20 mouse cellular contexts compared by ENCODE assay signal in the genomic region with DNA sequence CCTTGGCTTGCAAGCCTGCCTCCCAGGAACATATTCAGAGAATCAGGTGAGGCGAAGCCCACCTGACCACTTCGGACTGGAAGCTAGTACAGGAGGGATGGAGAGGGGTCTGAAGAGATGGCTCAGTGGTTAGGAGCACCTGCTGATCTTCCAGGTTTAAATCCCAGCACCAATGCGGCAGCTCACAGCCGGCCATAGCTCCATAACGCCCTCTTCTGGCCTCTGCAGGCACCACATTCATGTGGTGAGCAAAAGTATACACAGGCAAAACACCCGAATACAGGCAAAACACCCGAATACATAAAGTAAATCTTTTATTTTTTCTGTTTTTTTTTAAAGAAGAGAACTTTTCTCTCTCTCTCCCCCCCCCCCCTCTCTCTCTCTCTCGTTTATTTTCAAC. TPM values are rescaled to one million over a fixed set of nuclear protein-coding genes. Genes with fewer than 3 reads are reported as not detected.
DNase-seq lines count a peak whose midpoint lies in the region; ATAC-seq and TF ChIP-seq lines count a peak whose summit lies in the region.
"Had no signal": no experiment of that assay in that cellular context is flagged by ENCODE, and none has a peak within 500 bp of the region (broad histone marks: within the 10 kb centered on the region; RNA-seq: fewer than 3 reads in every experiment).

No protein-coding gene starts in this region.

- no peak for ATAC-seq in intestine, postnatal 0 days
- no peak for ATAC-seq in intestine, embryonic 16.5 days

- H3K4me1 ChIP-seq in intestine, postnatal 0 days (replicated peaks; ENCODE audit: control insufficient read depth, insufficient read depth, low read length), result no peaks in the 10 kb centered on the region
- peaks cover 11% of the 10 kb centered on the region; the same call in 1 of the 2 replicates for H3K4me1 ChIP-seq in intestine, embryonic 16.5 days (ENCODE audit: control insufficient read depth, insufficient read depth, low read length)
- peaks cover 9% of the 10 kb centered on the region for H3K4me1 ChIP-seq in testis, adult 2 months (ENCODE audit: control insufficient read depth, insufficient read depth, low read length)

- no peaks in the 10 kb centered on the region for H3K36me3 ChIP-seq in intestine, postnatal 0 days (ENCODE audit: control insufficient read depth, insufficient read depth)
- H3K36me3 ChIP-seq in intestine, embryonic 16.5 days (ENCODE audit: control insufficient read depth, insufficient read depth, low read length), result no peaks in the 10 kb centered on the region
- no peaks in the 10 kb centered on the region for H3K36me3 ChIP-seq in testis, adult 2 months (ENCODE audit: control insufficient read depth, insufficient read depth, low read length)
- H3K36me3 ChIP-seq: embryonic facial prominence, embryonic 13.5 days; hindbrain, embryonic 15.5 days; kidney, embryonic 15.5 days; limb, embryonic 13.5 days; liver, embryonic 15.5 days; midbrain, embryonic 13.5 days; neural tube, embryonic 12.5 days had no signal

- no peak overlapping the region for H3K27ac ChIP-seq in intestine, postnatal 0 days (ENCODE audit: low read depth, low read length)
- no peak overlapping the region for H3K27ac ChIP-seq in intestine, embryonic 16.5 days (ENCODE audit: low read length)
- no peak overlapping the region for H3K27ac ChIP-seq in testis, adult 2 months (ENCODE audit: control insufficient read depth, insufficient read depth, low read depth, low read length)
- H3K27ac ChIP-seq: embryonic facial prominence, embryonic 13.5 days; hindbrain, embryonic 15.5 days; kidney, embryonic 15.5 days; limb, embryonic 13.5 days; liver, embryonic 15.5 days; midbrain, embryonic 13.5 days; neural tube, embryonic 12.5 days had no signal

- H3K9ac ChIP-seq in intestine, postnatal 0 days (ENCODE audit: low read depth, low read length), result no peak overlapping the region
- H3K9ac ChIP-seq in intestine, embryonic 16.5 days (ENCODE audit: low read depth, low read length), result no peak overlapping the region
- H3K9ac ChIP-seq: embryonic facial prominence, embryonic 13.5 days; hindbrain, embryonic 15.5 days; kidney, embryonic 15.5 days; limb, embryonic 13.5 days; liver, embryonic 15.5 days; midbrain, embryonic 13.5 days; neural tube, embryonic 12.5 days had no signal

- H3K4me2 ChIP-seq in intestine, postnatal 0 days (replicated peaks; ENCODE audit: low read depth), result no peak overlapping the region
- no peak overlapping the region for H3K4me2 ChIP-seq in intestine, embryonic 16.5 days (ENCODE audit: low read depth, low read length)
- H3K4me2 ChIP-seq: kidney, embryonic 15.5 days; liver, embryonic 15.5 days; midbrain, embryonic 13.5 days; neural tube, embryonic 12.5 days had no signal

- TF ChIP-seq CTCF in intestine, postnatal 0 days (IDR thresholded peaks at IDR 0.05; ENCODE audit: low read depth), result peak; percentile 46
- TF ChIP-seq CTCF in testis, adult 2 months (IDR thresholded peaks at IDR 0.05; ENCODE audit: control insufficient read depth, insufficient read depth, insufficient replicate concordance, low read depth, low read length), result peak; percentile 50; the same call in 1 of the 2 replicates

- no peak overlapping the region for H3K4me3 ChIP-seq in intestine, postnatal 0 days (ENCODE audit: low read depth, low read length)
- H3K4me3 ChIP-seq in intestine, embryonic 16.5 days (ENCODE audit: low read length), result no peak overlapping the region
- H3K4me3 ChIP-seq in testis, adult 2 months (ENCODE audit: control insufficient read depth, low read depth, low read length), result no peak overlapping the region
- H3K4me3 ChIP-seq: embryonic facial prominence, embryonic 13.5 days; erythroblast, embryonic 14.5 days; hindbrain, embryonic 15.5 days; kidney, embryonic 15.5 days; limb, embryonic 13.5 days; liver, embryonic 15.5 days; midbrain, embryonic 13.5 days; neural tube, embryonic 12.5 days had no signal

- H3K9me3 ChIP-seq in intestine, postnatal 0 days (ENCODE audit: control insufficient read depth), result no peaks in the 10 kb centered on the region
- no peaks in the 10 kb centered on the region for H3K9me3 ChIP-seq in intestine, embryonic 16.5 days (ENCODE audit: control insufficient read depth, low read length)
- H3K9me3 ChIP-seq: embryonic facial prominence, embryonic 13.5 days; hindbrain, embryonic 15.5 days; kidney, embryonic 15.5 days; limb, embryonic 13.5 days; liver, embryonic 15.5 days; midbrain, embryonic 13.5 days; neural tube, embryonic 12.5 days had no signal

- no peak for DNase-seq in testis, postnatal 10 days (ENCODE audit: low spot score)
- DNase-seq in ZHBTc4 (ENCODE audit: low read depth, low spot score), result peak; percentile 46
- no peak for DNase-seq in right cerebral cortex, postnatal 10 days (ENCODE audit: low spot score in 2 of 2)
- no peak for DNase-seq in frontal cortex, adult 2 months (ENCODE audit: extremely low spot score in 1 of 2, low spot score in 1 of 2)

- TF ChIP-seq POLR2A in testis, adult 2 months (IDR thresholded peaks at IDR 0.05; ENCODE audit: control insufficient read depth, low read depth, low read length), result no peak

- 72% methylated on average over 8 of the region's 8 CpGs for WGBS in intestine, postnatal 0 days
- WGBS in intestine, embryonic 16.5 days, result 67% methylated on average over 8 of the region's 8 CpGs

- no peaks in the 10 kb centered on the region for H3K27me3 ChIP-seq in intestine, postnatal 0 days (replicated peaks; ENCODE audit: control insufficient read depth, insufficient read depth, low read length)
- H3K27me3 ChIP-seq in intestine, embryonic 16.5 days (replicated peaks; ENCODE audit: control insufficient read depth, insufficient read depth, low read length), result no peaks in the 10 kb centered on the region
- no peaks in the 10 kb centered on the region for H3K27me3 ChIP-seq in testis, adult 2 months (ENCODE audit: control insufficient read depth, insufficient read depth, low read length)
- H3K27me3 ChIP-seq: kidney, embryonic 15.5 days had no signal

RNA-seq across cellular contexts. Expression of gene Krt8, which starts 15.6 kb away (rescaled TPM):
- 940 and 1,037 TPM in 2 replicates for polyA plus RNA-seq in intestine, postnatal 0 days (2015; fragmentation: Nextera tagmentation; extraction: Ambion mirVana)
- polyA plus RNA-seq in intestine, embryonic 16.5 days (2015; fragmentation: Nextera tagmentation; extraction: Ambion mirVana), result 1,017 and 1,065 TPM in 2 replicates
- polyA plus RNA-seq in testis, adult 2 months (2012; rRNA removed), result 9.3 and 16.7 TPM in 2 replicates
- polyA plus RNA-seq in frontal cortex, adult 2 months (2012; rRNA removed), result 1.7 and 4.5 TPM in 2 replicates

RNA-seq across cellular contexts. Expression of gene Krt78, which starts 34.6 kb away (rescaled TPM):
- polyA plus RNA-seq in intestine, postnatal 0 days (2015; fragmentation: Nextera tagmentation; extraction: Ambion mirVana), result 0.03 and 0.07 TPM in 2 replicates
- 0.07 and 0.17 TPM in 2 replicates for polyA plus RNA-seq in intestine, embryonic 16.5 days (2015; fragmentation: Nextera tagmentation; extraction: Ambion mirVana)
- 0.48 and 0.63 TPM in 2 replicates for polyA plus RNA-seq in testis, adult 2 months (2012; rRNA removed)
- not detected in 2 replicates for polyA plus RNA-seq in frontal cortex, adult 2 months (2012; rRNA removed)
- polyA plus RNA-seq: adrenal gland, adult 2 months; C2C12; cerebellum, adult 2 months; forebrain, embryonic 14.5 days; heart, embryonic 14.5 days; hindbrain, embryonic 15.5 days; limb, embryonic 13.5 days; liver, embryonic 15.5 days; midbrain, embryonic 13.5 days; neural tube, embryonic 12.5 days had no signal

RNA-seq across cellular contexts. Expression of gene Krt18, which starts 39.3 kb away (rescaled TPM):
- polyA plus RNA-seq in intestine, postnatal 0 days (2015; fragmentation: Nextera tagmentation; extraction: Ambion mirVana), result 364 and 368 TPM in 2 replicates
- polyA plus RNA-seq in intestine, embryonic 16.5 days (2015; fragmentation: Nextera tagmentation; extraction: Ambion mirVana), result 353 and 370 TPM in 2 replicates
- 0.52 and 5.1 TPM in 2 replicates for polyA plus RNA-seq in testis, adult 2 months (2012; rRNA removed)
- polyA plus RNA-seq in frontal cortex, adult 2 months (2012; rRNA removed), result 1.4 and 3.5 TPM in 2 replicates

RNA-seq across cellular contexts. Expression of gene Krt79, which starts 48.6 kb away (rescaled TPM):
- 0.21 and 0.27 TPM in 2 replicates for polyA plus RNA-seq in intestine, postnatal 0 days (2015; fragmentation: Nextera tagmentation; extraction: Ambion mirVana)
- 0.06 TPM in 1 of 2 replicates, not detected in the other for polyA plus RNA-seq in intestine, embryonic 16.5 days (2015; fragmentation: Nextera tagmentation; extraction: Ambion mirVana)
- 0.40 and 0.61 TPM in 2 replicates for polyA plus RNA-seq in testis, adult 2 months (2012; rRNA removed)
- 0.34 TPM in 1 of 2 replicates, not detected in the other for polyA plus RNA-seq in frontal cortex, adult 2 months (2012; rRNA removed)
- polyA plus RNA-seq: cerebellum, adult 2 months; erythroblast, embryonic 14.5 days; liver, embryonic 15.5 days had no signal

Comparison
In these comparisons a context has a peak if more than half of its experiments do, and no peak if none do; other contexts are left out.
1. RNA of gene Krt8, which starts 15.6 kb away (polyA plus RNA-seq): 1,017 to 1,065 TPM in intestine, embryonic 16.5 days and 940 to 1,037 TPM in intestine, postnatal 0 days; 9.3 to 16.7 TPM in testis, adult 2 months and 1.7 to 4.5 TPM in frontal cortex, adult 2 months; every median in the first group is over 10 times any median in the second.
2. RNA of gene Krt18, which starts 39.3 kb away (polyA plus RNA-seq): 364 to 368 TPM in intestine, postnatal 0 days and 353 to 370 TPM in intestine, embryonic 16.5 days; 1.4 to 3.5 TPM in frontal cortex, adult 2 months and 0.52 to 5.1 TPM in testis, adult 2 months; every median in the first group is over 10 times any median in the second.